ENCODE assay signal across 29 mouse cellular contexts in genomic region chr9:61812315-61812714, GRCm38 (mm10).
DNase-seq lines count a peak whose midpoint lies in the region; ATAC-seq and TF ChIP-seq lines count a peak whose summit lies in the region.
"Had no signal": no experiment of that assay in that cellular context is flagged by ENCODE, and none has a peak within 500 bp of the region (broad histone marks: within the 10 kb centered on the region; RNA-seq: fewer than 3 reads in every experiment).

No protein-coding gene starts in this region.

- H3K4me1 ChIP-seq in kidney, embryonic 16.5 days (ENCODE audit: insufficient read depth, low read length) = 0 out of 2 replicates have a peak, but pooled peaks cover 7% of the 10 kb centered on the region
- peaks cover 9% of the 10 kb centered on the region for H3K4me1 ChIP-seq in liver, embryonic 16.5 days (ENCODE audit: control insufficient read depth, low read depth, low read length)
- no peaks in the 10 kb centered on the region; the same call in 1 of the 2 replicates for H3K4me1 ChIP-seq in forebrain, embryonic 11.5 days (replicated peaks; ENCODE audit: control insufficient read depth, insufficient read depth, low read length)
- H3K4me1 ChIP-seq: neural tube, embryonic 13.5 days had no signal

- TF ChIP-seq CTCF in gastrocnemius, adult 2 months (IDR thresholded peaks at IDR 0.05) = no peak

- H3K4me2 ChIP-seq in kidney, embryonic 16.5 days (replicated peaks; ENCODE audit: low read depth, low read length) = no peak overlapping the region
- H3K4me2 ChIP-seq in liver, embryonic 16.5 days (ENCODE audit: low read depth, low read length) = no peak overlapping the region
- no peak overlapping the region for H3K4me2 ChIP-seq in forebrain, embryonic 11.5 days (ENCODE audit: low read depth, low read length, severe bottlenecking)
- H3K4me2 ChIP-seq: heart, embryonic 13.5 days; neural tube, embryonic 13.5 days had no signal

- 77% methylated on average over 9 of the region's 9 CpGs for WGBS in kidney, embryonic 16.5 days
- WGBS in liver, embryonic 16.5 days (ENCODE audit: insufficient replicate concordance) = 52% methylated on average over 9 of the region's 9 CpGs
- WGBS in forebrain, embryonic 11.5 days = 90% methylated on average over 9 of the region's 9 CpGs

- no peak for DNase-seq in kidney, postnatal 10 days
- DNase-seq in lung, postnatal 36 days = peak; percentile 30
- no peak for DNase-seq in lung, postnatal 10 days
- peak; percentile 46 for DNase-seq in yolk sac, embryonic 10.5 days (ENCODE audit: low spot score)
- no peak for DNase-seq in forebrain, embryonic 11.5 days (ENCODE audit: low spot score)
- DNase-seq in gastrocnemius, adult 2 months = no peak
- DNase-seq: adrenal gland, adult 2 months; B cell, adult 2 months; cerebellum, adult 11-12 months; cerebellum, postnatal 14 days; forebrain, postnatal 0 days; gastrocnemius, postnatal 25 days; heart, adult 2 months; heart, postnatal 14 days; retina, postnatal 1 day; right cerebral cortex, postnatal 25 days had no signal

- no peak overlapping the region for H3K4me3 ChIP-seq in kidney, embryonic 16.5 days (ENCODE audit: low read length)
- no peak overlapping the region for H3K4me3 ChIP-seq in liver, embryonic 16.5 days (ENCODE audit: low read depth, low read length)
- no peak overlapping the region for H3K4me3 ChIP-seq in forebrain, embryonic 11.5 days (ENCODE audit: low read depth, low read length)
- no peak overlapping the region for H3K4me3 ChIP-seq in gastrocnemius, adult 2 months
- H3K4me3 ChIP-seq: forebrain, embryonic 10.5 days; heart, adult 2 months; heart, embryonic 13.5 days; left cerebral cortex, adult 2 months; limb, embryonic 10.5 days; midbrain, embryonic 10.5 days; myocyte; neural tube, embryonic 13.5 days had no signal

- H3K36me3 ChIP-seq in kidney, embryonic 16.5 days (ENCODE audit: insufficient read depth, low read length) = no peaks in the 10 kb centered on the region
- H3K36me3 ChIP-seq in liver, embryonic 16.5 days (ENCODE audit: control insufficient read depth, insufficient read depth) = no peaks in the 10 kb centered on the region
- H3K36me3 ChIP-seq in forebrain, embryonic 11.5 days (ENCODE audit: control insufficient read depth, insufficient read depth, low read length) = no peaks in the 10 kb centered on the region
- H3K36me3 ChIP-seq: forebrain, embryonic 10.5 days; G1E; heart, embryonic 13.5 days; limb, embryonic 10.5 days; midbrain, embryonic 10.5 days; neural tube, embryonic 13.5 days had no signal

- no peaks in the 10 kb centered on the region for H3K9me3 ChIP-seq in kidney, embryonic 16.5 days (ENCODE audit: low read length)
- H3K9me3 ChIP-seq in liver, embryonic 16.5 days (replicated peaks; ENCODE audit: control insufficient read depth, low read length) = no peaks in the 10 kb centered on the region
- no peaks in the 10 kb centered on the region for H3K9me3 ChIP-seq in forebrain, embryonic 11.5 days (ENCODE audit: control insufficient read depth, low read length)
- H3K9me3 ChIP-seq: forebrain, embryonic 10.5 days; G1E; heart, embryonic 13.5 days; limb, embryonic 10.5 days; midbrain, embryonic 10.5 days; neural tube, embryonic 13.5 days had no signal

- peak; percentile 74; the same call in 1 of the 2 replicates for ATAC-seq in kidney, embryonic 16.5 days (ENCODE audit: low FRiP score, low TSS enrichment)
- ATAC-seq in liver, embryonic 16.5 days (ENCODE audit: low read depth) = peak; percentile 75
- no peak for ATAC-seq in forebrain, embryonic 11.5 days (replicated peaks; ENCODE audit: low FRiP score)
- ATAC-seq: forebrain, postnatal 0 days; midbrain, embryonic 16.5 days; Patski had no signal

- H3K9ac ChIP-seq in kidney, embryonic 16.5 days (replicated peaks; ENCODE audit: low read length) = no peak overlapping the region
- H3K9ac ChIP-seq in liver, embryonic 16.5 days (ENCODE audit: low read depth, low read length) = no peak overlapping the region
- H3K9ac ChIP-seq in forebrain, embryonic 11.5 days (ENCODE audit: low read length) = no peak overlapping the region
- H3K9ac ChIP-seq: forebrain, postnatal 0 days; heart, embryonic 13.5 days; neural tube, embryonic 13.5 days had no signal

- intact Hi-C loops in gastrocnemius, adult 2 months (cut with DNase I) = no loop called here

- no peak overlapping the region for H3K27ac ChIP-seq in kidney, embryonic 16.5 days (ENCODE audit: low read length)
- peak overlapping the region; percentile 64 for H3K27ac ChIP-seq in liver, embryonic 16.5 days (ENCODE audit: low read length)
- no peak overlapping the region for H3K27ac ChIP-seq in forebrain, embryonic 11.5 days (ENCODE audit: low read depth, low read length)
- no peak overlapping the region for H3K27ac ChIP-seq in gastrocnemius, adult 2 months
- H3K27ac ChIP-seq: forebrain, embryonic 10.5 days; heart, adult 2 months; heart, embryonic 13.5 days; left cerebral cortex, adult 2 months; limb, embryonic 10.5 days; midbrain, embryonic 10.5 days; neural tube, embryonic 13.5 days had no signal

- 0 out of 2 replicates have a peak, but pooled peaks cover 3% of the 10 kb centered on the region for H3K27me3 ChIP-seq in kidney, embryonic 16.5 days (ENCODE audit: insufficient read depth, low read length)
- no peaks in the 10 kb centered on the region for H3K27me3 ChIP-seq in liver, embryonic 16.5 days (ENCODE audit: control insufficient read depth, insufficient read depth, low read depth, low read length)
- no peaks in the 10 kb centered on the region for H3K27me3 ChIP-seq in forebrain, embryonic 11.5 days (ENCODE audit: control insufficient read depth, insufficient read depth, low read length)
- H3K27me3 ChIP-seq: CH12.LX; neural tube, embryonic 13.5 days had no signal

Comparison
In these comparisons a context has a peak if more than half of its experiments do, and no peak if none do; other contexts are left out.
1. DNase-seq: peak in lung, postnatal 36 days (single experiment) and yolk sac, embryonic 10.5 days (single experiment); none in kidney, postnatal 10 days (single experiment), lung, postnatal 10 days (single experiment), forebrain, embryonic 11.5 days (single experiment) and gastrocnemius, adult 2 months (single experiment).